Mouse (Mus musculus) megakaryocyte-erythroid progenitor cell, adult 5 weeks (primary cell): ENCODE measurements around the gene 1700013F07Rik. TPM values are rescaled to one million over a fixed set of nuclear protein-coding genes. Genes with fewer than 3 reads are reported as not detected.

Source experiments
- polyA plus RNA-seq: library from polyadenylated mRNA; stranded (reverse); fragments of >175 nt; gene quantifications from 2 replicates; pipeline ENCODE4 v1.2.3, GENCODE M21; 2012

Gene 1700013F07Rik
- polyA plus RNA-seq = not detected in 2 replicates

DNA sequence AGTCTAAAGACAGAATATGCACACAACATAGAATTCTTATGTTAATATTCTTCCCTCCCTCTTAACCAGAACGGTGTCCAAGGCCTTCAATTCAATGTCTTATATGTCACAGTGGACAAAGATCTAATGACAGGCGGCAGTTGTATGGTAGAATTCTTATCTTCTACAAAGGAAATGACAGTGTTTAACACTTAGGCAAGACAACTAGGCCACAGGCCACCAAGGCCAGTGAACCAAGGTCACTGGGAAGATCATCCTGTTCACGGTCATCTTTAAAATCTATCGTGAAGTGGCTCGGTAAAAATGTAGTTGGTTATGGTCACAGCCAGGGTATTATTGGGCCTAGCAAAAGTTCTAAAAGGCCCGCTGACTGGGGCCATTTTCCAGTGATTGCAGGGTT is at the start of gene 1700013F07Rik:
TSS of gene 1700013F07Rik (plus strand) at position 200 of the 400 bp plus-strand sequence.

DNA sequence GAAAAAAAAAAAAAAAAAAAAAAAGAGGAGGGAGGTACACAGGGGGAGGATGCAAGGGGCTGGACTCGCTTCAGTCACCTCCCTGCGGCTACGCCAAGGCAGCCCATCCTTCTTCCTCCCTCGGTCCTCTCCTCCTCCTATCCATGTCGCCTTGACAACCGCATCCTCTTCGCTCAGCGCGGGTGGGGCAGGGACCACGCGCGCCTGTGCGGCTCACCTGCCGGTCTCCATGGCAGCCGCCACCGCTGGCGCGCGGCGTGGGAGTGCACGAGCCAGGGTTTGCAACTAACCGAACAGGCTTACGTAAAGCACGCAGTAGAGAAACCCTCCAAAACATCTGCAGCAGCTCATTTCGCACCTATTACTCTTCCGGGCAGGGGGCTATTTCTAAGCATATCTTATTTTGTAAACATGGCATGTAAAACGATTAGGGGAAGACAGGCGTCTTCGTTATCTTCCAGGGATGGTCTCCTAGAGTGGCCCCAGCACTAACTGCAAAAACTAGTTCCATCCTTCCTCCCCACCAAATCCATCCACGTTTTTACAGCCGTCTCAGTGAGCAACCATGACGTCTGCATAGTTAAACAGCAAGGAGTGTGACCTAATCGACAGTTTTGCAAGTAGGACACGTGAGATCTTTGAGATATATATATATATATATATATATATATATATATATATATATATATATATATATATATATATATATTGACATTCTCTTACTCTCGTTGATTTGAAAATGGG is 2.7 kb downstream of the 1700013F07Rik start, which contains the start of gene 5330417C22Rik:
TSS of gene 5330417C22Rik (minus strand) at position 20 of the 744 bp plus-strand sequence.

DNA sequence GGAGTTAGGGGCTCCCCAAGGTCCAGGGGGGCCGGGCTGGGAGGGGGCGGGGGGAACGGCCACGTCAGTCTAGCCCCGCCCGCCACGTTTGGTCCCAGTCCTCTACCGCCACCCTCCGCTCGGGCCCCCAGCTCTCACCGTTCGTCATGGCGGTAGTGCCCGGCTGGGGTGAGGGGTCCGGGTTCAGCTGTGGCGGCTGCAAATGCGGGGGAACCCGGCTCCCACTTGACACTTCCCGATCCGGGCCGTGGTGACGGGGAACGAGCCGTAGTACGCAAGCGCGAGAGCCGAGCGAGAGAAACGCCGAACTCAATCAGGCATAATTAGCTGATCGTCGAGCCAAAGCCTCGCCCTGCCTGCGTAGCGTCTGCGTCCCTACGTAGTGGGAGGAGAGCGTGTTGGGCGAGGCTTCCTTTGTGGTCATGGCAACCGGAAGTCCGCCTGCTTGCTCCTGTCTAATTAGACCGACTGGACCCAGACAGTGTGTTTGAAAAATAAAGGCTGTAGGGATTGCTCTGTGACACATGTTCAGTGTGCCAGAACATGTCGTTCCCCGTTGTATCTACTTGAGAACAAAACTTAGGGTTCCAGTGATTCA is 28.3 kb downstream of the 1700013F07Rik start, which contains the start of gene Tmem167b:
TSS of gene Tmem167b (minus strand) at position 334 of the 598 bp plus-strand sequence.

DNA sequence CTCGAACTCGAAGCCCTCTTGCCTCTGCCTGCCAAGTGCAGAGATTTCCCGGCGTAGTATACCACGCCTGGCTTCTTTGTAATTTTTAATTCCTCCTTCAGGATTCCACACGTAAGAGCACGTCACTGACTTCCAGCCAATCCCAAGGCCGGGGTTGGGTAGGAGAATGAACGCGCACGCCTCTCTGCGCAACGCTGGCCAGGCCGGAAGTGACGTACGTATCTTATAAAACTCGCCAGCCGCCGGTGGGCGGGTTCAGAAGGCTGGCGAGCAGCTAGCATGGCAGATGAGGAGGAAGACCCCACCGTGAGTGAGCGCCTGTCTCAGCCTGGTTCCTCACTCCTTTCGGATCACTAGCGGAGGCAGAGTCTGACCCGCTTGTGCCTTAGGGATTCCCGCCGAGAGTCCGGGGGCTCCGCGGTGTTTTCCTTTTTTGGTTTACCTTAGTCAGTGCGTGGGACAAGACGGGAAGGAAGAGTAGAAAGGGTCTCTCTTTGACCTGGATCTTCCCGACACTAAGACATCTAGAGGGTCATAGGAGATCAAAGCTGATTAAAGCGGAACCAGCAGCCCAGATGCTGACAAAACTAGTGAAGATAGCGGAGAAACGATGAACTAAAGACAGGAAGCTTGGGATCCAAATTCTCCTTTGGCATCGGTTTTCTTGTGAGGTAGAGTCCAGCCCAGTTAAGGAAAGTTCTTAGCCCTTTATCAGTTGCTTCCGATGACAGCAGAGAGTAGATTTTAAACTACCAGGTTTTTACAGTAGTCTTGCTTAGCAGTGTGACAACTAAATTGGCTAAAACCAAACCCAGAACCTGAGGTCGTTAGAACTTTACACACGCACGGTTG is 37.7 kb downstream of the 1700013F07Rik start, which contains the start of gene Taf13:
TSS of gene Taf13 (plus strand) at position 256 of the 852 bp plus-strand sequence.

DNA sequence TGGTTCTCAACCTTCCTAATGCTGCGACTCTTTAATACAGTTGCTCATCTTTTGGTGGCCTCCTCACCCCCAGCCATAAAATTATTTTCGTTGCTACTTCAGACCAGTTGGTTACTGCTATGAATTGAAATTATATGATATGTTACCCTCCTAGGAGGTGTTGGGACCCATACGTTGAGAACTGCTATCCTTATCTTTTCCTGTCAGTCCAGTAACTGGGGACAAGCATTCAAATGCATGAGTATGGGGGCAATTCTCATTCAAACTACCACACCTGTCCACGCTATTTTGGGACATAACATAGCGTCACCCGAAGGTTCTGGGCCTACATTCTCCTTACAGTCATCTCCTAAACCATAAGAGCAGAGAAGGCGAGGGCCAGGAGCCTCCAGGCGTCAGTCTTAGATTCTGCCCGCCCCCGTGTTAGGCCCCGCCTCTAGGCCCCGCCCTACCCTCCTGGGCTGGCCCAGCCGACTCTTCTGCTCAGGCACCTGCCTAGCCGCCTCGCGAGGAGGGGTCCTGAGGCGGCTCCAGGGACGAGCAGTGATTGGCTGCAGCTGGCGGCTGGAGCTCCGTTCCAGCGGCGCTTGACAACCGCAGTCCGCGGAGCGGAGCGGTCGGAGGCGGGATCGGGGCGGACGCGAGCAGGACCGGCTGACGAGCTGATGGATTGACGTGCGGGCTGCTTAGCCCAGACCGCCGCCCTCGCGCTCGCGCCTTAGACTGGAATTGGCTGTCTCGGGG is 57.0 kb downstream of the 1700013F07Rik start, which contains the start of gene Wdr47:
TSS of gene Wdr47 (plus strand) at position 494 of the 744 bp plus-strand sequence.

Other genes starting within 250 kb of the 1700013F07Rik start
- not detected in 2 replicates for gene Mybphl, start 169.2 kb upstream of the 1700013F07Rik start, polyA plus RNA-seq
- gene Psrc1, start 150.3 kb upstream of the 1700013F07Rik start, polyA plus RNA-seq = 21.2 and 22.0 TPM in 2 replicates
- 6.3 and 9.8 TPM in 2 replicates for gene Celsr2, start 118.6 kb upstream of the 1700013F07Rik start, polyA plus RNA-seq
- 70.3 and 84.5 TPM in 2 replicates for gene Sars, start 88.9 kb upstream of the 1700013F07Rik start, polyA plus RNA-seq
- 0.05 and 0.21 TPM in 2 replicates for gene 5330417C22Rik, start 2.4 kb downstream of the 1700013F07Rik start, polyA plus RNA-seq
- gene Tmem167b, start 28.3 kb downstream of the 1700013F07Rik start, polyA plus RNA-seq = 2.5 and 2.6 TPM in 2 replicates
- 0.65 and 0.69 TPM in 2 replicates for gene Taf13, start 37.5 kb downstream of the 1700013F07Rik start, polyA plus RNA-seq
- 0.76 and 1.7 TPM in 2 replicates for gene Wdr47, start 57.1 kb downstream of the 1700013F07Rik start, polyA plus RNA-seq
- 21.1 and 22.5 TPM in 2 replicates for gene Clcc1, start 119.8 kb downstream of the 1700013F07Rik start, polyA plus RNA-seq
- gene Gpsm2, start 188.2 kb downstream of the 1700013F07Rik start, polyA plus RNA-seq = 2.1 and 3.5 TPM in 2 replicates
- gene Aknad1, start 205.5 kb downstream of the 1700013F07Rik start, polyA plus RNA-seq = 0.04 TPM in 1 of 2 replicates, not detected in the other